Mouse (Mus musculus) gonadal fat pad, adult 2 months (tissue): ENCODE measurements around the gene Bfsp1. TPM values are rescaled to one million over a fixed set of nuclear protein-coding genes. Genes with fewer than 3 reads are reported as not detected.

Experiments used
- DNase-seq: peaks from one replicate; pipeline ENCODE4 v3.0.0-alpha.2; 2012; ENCODE audit warnings: low read depth
- polyA plus RNA-seq: library from polyadenylated mRNA; depleted of rRNA; stranded (reverse); fragments of >200 nt; gene quantifications from 2 replicates; pipeline ENCODE4 v1.2.3, GENCODE M21; 2012; rRNA removed

Bfsp1 gene
- polyA plus RNA-seq, 1 experiment = 0.95 TPM

GRCm38 (mm10) chr2:143796335-143797013 lies 66.5 kb downstream of the Bfsp1 start:
- no peak for DNase-seq

- no peak for DNase-seq
Observed at GRCm38 (mm10) chr2:143795858-143796257, 67.1 kb downstream of the Bfsp1 start.

GRCm38 (mm10) chr2:143789911-143790310 lies 73.1 kb downstream of the Bfsp1 start:
- DNase-seq = no peak

- DNase-seq = no peak
Observed at GRCm38 (mm10) chr2:143780310-143780709, 82.7 kb downstream of the Bfsp1 start.

Other genes with a start within 250 kb of the Bfsp1 start
- gene Dstn, start 52.1 kb upstream of the Bfsp1 start, polyA plus RNA-seq = 64.9 and 89.9 TPM in 2 replicates
- gene Rrbp1, start 148.1 kb upstream of the Bfsp1 start, polyA plus RNA-seq = 97.0 and 129 TPM in 2 replicates
- 1.1 TPM in 1 of 2 replicates, not detected in the other for gene Banf2, start 169.9 kb upstream of the Bfsp1 start, polyA plus RNA-seq